Mouse (Mus musculus) thymus, adult 2 months (tissue): ENCODE results near the gene Rab42. TPM values are rescaled to one million over a fixed set of nuclear protein-coding genes. Genes with fewer than 3 reads are reported as not detected.

Experiments
- DNase-seq: peaks from one replicate; pipeline ENCODE4 v3.0.0; 2021
- H3K27ac ChIP-seq: fragments of 200-500 bp; 2 replicates; pipeline ENCODE4 v1.5.1; 2012; ENCODE audit warnings: low read length, control low read depth; ENCODE audit not compliant: control insufficient read depth, insufficient read depth
- H3K27me3 ChIP-seq: fragments of 200-500 bp; 2 replicates; pipeline ENCODE4 v1.6.1; 2012; ENCODE audit warnings: mild to moderate bottlenecking, low read length, moderate library complexity, mixed read lengths; ENCODE audit not compliant: control insufficient read depth, insufficient read depth
- H3K36me3 ChIP-seq: fragments of 200-500 bp; 2 replicates; pipeline ENCODE4 v1.6.1; 2012; ENCODE audit warnings: mild to moderate bottlenecking, low read length, moderate library complexity; ENCODE audit not compliant: control insufficient read depth, insufficient read depth
- H3K4me1 ChIP-seq: fragments of 200-500 bp; replicated peaks from 2 replicates; pipeline ENCODE4 v1.6.1; 2012; ENCODE audit warnings: low read length; ENCODE audit not compliant: control insufficient read depth, insufficient read depth
- H3K4me3 ChIP-seq: fragments of 200-500 bp; 2 replicates; pipeline ENCODE4 v1.5.1; 2012; ENCODE audit warnings: mild to moderate bottlenecking, low read length, control low read depth, moderate library complexity; ENCODE audit not compliant: control insufficient read depth, insufficient read depth
- CTCF ChIP-seq: fragments of 200-500 bp; IDR thresholded peaks from 2 replicates; pipeline ENCODE4 v1.5.1; 2012; ENCODE audit warnings: mild to moderate bottlenecking, control low read depth, low read length, moderate library complexity, borderline replicate concordance; ENCODE audit not compliant: control insufficient read depth, poor library complexity, insufficient read depth; ENCODE audit errors: extremely low read depth
- POLR2A ChIP-seq: fragments of 200-500 bp; IDR thresholded peaks from 2 replicates; pipeline ENCODE4 v1.6.1; 2012; ENCODE audit warnings: mild to moderate bottlenecking, low read length, control low read depth, moderate library complexity; ENCODE audit not compliant: control insufficient read depth, poor library complexity, insufficient read depth; ENCODE audit errors: extremely low read depth
- WGBS: fragments of 180-500 bp; shearing (Covaris S2); methylation state at CpG from one replicate; pipeline ENCODE4 v1.1.7; 2018; 5-methylcytosine and 5-hydroxymethylcytosine counted together
- polyA plus RNA-seq: library from polyadenylated mRNA; depleted of rRNA; stranded (reverse); fragments of >200 nt; gene quantifications from 2 replicates; pipeline ENCODE4 v1.2.3, GENCODE M21; 2012

Rab42 gene
- polyA plus RNA-seq, 1 experiment: 6.8 TPM

DNA sequence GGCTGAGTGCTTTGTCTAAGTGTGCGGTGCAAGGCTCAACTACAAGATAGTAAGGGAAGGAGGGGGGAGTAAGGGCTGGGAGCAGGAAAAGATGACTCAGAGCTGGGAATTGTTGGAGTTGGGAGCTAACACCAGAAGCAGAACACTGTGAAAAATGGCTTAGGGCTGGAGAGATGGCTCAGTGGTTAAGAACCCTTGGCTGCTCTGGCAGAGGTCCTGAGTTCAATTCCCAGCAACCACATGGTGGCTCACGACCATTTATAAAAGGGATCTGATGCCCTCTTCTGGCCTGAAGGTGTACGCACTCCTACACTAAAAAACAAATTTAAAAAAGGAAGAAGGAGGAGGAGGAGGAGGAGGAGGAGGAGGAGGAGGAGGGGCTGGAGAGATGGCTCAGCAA, 43.5 kb upstream of the Rab42 start:
- no peak overlapping the region for H3K4me3 ChIP-seq
- WGBS: 71% methylated on average over 3 of the region's 3 CpGs
- no peak overlapping the region for H3K27ac ChIP-seq
- TF ChIP-seq CTCF (no peak), POLR2A (no peak)
- H3K27me3 ChIP-seq: no peaks in the 10 kb centered on the region
- no peak for DNase-seq
- 0 out of 2 replicates have a peak, but pooled peaks cover 5% of the 10 kb centered on the region for H3K36me3 ChIP-seq
- peaks cover 18% of the 10 kb centered on the region for H3K4me1 ChIP-seq

DNA sequence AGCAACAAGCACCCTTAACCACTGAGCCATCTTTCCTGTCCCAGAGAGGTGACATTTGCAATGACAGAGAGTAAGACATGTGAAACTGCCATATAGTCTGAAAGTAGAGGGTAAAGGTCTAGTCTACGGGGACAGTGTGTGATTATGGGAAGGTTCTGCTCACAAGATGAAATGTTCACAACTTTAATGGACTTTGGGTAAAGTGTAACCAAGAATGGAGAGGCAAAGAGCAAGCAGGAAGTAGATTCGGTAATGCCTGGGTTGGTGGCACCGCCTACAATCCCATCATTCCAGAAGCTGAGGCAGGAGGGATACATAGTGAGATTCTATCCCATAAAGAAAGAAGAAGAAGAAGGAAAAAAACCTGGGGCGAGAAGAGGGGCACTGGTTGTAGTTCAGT, 43.1 kb upstream of the Rab42 start:
- 93% methylated on average over 4 of the region's 4 CpGs for WGBS
- no peak for DNase-seq
- no peak for TF ChIP-seq CTCF
- TF ChIP-seq POLR2A: no peak
- 0 out of 2 replicates have a peak, but pooled peaks cover 5% of the 10 kb centered on the region for H3K36me3 ChIP-seq
- no peak overlapping the region for H3K4me3 ChIP-seq
- H3K27me3 ChIP-seq: no peaks in the 10 kb centered on the region
- H3K4me1 ChIP-seq: peaks cover 19% of the 10 kb centered on the region
- no peak overlapping the region for H3K27ac ChIP-seq

DNA sequence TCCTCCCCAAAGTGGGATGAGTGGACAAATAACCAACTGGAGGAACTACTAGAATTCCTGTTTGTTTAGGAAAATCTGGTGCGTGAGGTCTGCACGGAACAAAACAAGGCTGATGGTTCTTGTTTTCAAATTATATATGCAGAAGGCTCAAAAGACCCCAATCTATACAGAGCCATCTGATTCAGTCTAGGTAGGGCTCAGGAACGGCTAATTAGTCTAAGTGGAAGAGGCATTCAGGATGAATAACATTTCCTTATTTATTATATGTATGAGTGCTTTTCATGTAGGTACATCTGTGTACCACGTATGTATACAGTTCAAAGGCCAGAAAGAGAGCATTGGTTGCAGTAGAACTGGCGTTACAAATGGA, 42.6 kb upstream of the Rab42 start:
- H3K27ac ChIP-seq: no peak overlapping the region
- no peak for TF ChIP-seq POLR2A
- no peak for TF ChIP-seq CTCF
- DNase-seq: no peak
- H3K4me1 ChIP-seq: peaks cover 19% of the 10 kb centered on the region
- no peaks in the 10 kb centered on the region for H3K27me3 ChIP-seq
- H3K4me3 ChIP-seq: no peak overlapping the region
- H3K36me3 ChIP-seq: 0 out of 2 replicates have a peak, but pooled peaks cover 2% of the 10 kb centered on the region
- WGBS: 43% methylated on average over 5 of the region's 5 CpGs

DNA sequence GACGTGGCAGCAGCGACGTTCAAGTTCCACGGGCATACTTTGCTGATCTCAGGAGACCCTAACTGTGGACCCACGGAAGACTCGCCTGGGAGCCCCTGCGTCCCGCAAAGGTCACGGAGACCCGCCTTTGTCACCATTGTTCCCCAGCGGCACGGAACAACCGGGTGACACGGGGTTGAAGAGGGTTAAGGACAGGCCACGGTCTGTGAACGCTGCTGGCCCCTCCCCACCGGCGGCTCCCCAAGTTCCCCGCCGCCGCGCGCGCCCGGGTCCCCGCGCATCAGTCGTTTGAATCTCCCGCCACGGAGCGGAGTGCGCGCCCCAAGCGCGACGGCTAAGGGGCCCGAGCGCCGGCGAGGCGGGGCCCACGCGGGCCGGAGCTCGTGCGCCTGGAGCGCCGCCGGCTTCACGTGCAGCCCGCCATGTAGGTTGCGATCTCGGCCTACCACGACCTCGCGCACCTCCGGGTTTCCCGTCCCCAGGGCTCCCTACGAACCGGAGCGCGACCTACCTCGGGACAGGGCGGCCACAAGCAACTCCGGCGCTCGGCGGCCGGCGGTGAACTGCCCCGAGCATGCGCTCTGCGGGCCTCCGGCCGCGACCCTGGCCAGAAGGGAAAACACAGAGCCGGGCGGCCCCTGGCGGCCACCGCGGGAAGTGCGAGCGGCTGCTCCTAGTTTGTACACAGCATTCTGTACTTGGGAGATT, 42.1 kb upstream of the Rab42 start:
- H3K4me3 ChIP-seq: peak overlapping the region; percentile 85
- H3K27ac ChIP-seq: no peak overlapping the region
- H3K36me3 ChIP-seq: no peaks in the 10 kb centered on the region; the same call in 1 of the 2 replicates
- H3K4me1 ChIP-seq: peaks cover 19% of the 10 kb centered on the region
- TF ChIP-seq CTCF (peak; percentile 96), POLR2A (no peak; the same call in 1 of the 2 replicates)
- no peaks in the 10 kb centered on the region for H3K27me3 ChIP-seq
- under 1% methylated on average over 83 of the region's 83 CpGs for WGBS
- peak; percentile 95 for DNase-seq

- TF ChIP-seq CTCF (no peak), POLR2A (no peak)
- Histone ChIP-seq H3K27ac (no peak overlapping the region), H3K4me3 (peak overlapping the region; percentile 85), H3K36me3 (peaks cover 6% of the 10 kb centered on the region), H3K27me3 (no peaks in the 10 kb centered on the region), H3K4me1 (peaks cover 19% of the 10 kb centered on the region)
- 5% methylated on average over 13 of the region's 13 CpGs for WGBS
- DNase-seq: no peak
These were observed 41.4 kb upstream of the Rab42 start for GRCm38 (mm10) chr4:132344403-132345134.

GRCm38 (mm10) chr4:132341451-132341850, 38.3 kb upstream of the Rab42 start:
- H3K36me3 ChIP-seq: peaks cover 16% of the 10 kb centered on the region
- H3K4me1 ChIP-seq: peaks cover 19% of the 10 kb centered on the region
- no peak for DNase-seq
- no peak for TF ChIP-seq POLR2A
- TF ChIP-seq CTCF: no peak
- no peak overlapping the region for H3K4me3 ChIP-seq
- WGBS: 96% methylated on average over 3 of the region's 3 CpGs
- no peak overlapping the region for H3K27ac ChIP-seq
- H3K27me3 ChIP-seq: no peaks in the 10 kb centered on the region

DNA sequence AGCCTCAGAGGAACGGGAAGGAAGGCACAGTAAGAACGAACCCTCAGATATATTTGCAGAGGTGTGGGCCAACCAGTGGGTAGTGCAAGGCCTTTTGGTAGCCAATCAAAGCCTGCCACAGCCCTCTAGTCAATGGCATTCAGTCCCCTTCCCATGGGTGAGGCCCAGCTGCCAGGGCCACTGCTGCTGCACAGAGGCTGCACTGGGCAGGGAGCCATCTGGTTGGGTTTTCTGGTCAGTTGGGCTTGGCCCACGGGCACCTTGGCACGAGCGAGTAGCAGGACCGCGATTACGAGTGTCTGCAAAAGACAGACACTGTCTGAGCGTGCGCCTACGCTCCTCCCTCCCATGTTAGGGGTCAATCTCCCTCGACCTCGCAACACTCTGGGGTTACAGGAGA, 35.8 kb upstream of the Rab42 start:
- DNase-seq: no peak
- 95% methylated on average over 13 of the region's 13 CpGs for WGBS

More for the DNA sequence above, 35.8 kb upstream of the Rab42 start:
- Histone ChIP-seq H3K27me3 (no peaks in the 10 kb centered on the region), H3K36me3 (peaks cover 24% of the 10 kb centered on the region), H3K27ac (no peak overlapping the region), H3K4me3 (no peak overlapping the region), H3K4me1 (peaks cover 11% of the 10 kb centered on the region; the same call in 1 of the 2 replicates)
- TF ChIP-seq POLR2A: no peak
- TF ChIP-seq CTCF: no peak
